Mouse (Mus musculus): ENCODE data around the gene 1700019N19Rik.

DNA sequence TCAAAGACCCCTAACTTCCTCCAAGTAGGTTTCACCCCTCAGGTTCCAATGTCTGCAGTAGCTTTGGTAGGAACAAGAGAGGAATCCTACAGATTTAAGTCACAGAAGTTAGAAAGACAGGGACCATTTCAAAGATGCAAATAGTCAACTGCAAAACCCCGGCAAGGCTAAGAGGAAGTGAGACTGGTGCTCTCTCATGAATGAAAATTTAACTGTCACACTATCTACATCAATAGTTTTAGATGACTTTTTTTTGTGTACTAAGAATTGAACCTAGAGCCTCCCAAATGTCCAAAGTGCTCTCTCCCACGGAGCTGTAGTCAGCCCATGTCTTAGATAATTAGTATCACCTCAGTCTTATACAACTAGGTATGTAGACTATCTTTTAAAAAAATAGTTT is 38.7 kb upstream of the 1700019N19Rik start:
- TF ChIP-seq CTCF (IDR thresholded peaks at IDR 0.05; ENCODE audit: low read depth, low read length) (no peak), POLR2A (IDR thresholded peaks at IDR 0.05; ENCODE audit: extremely low read depth, insufficient read depth, low read length) (no peak)
